Mouse (Mus musculus) lung, embryonic 15.5 days (tissue): ENCODE data around the gene Gtf2b. TPM values are rescaled to one million over a fixed set of nuclear protein-coding genes. Genes with fewer than 3 reads are reported as not detected.

Source experiments
- ATAC-seq: fragments of 200-750 bp; cut with Nextera tagmentation; 2 replicates; pipeline ENCODE4 v1.8.0; 2017; ENCODE audit warnings: moderate number of reproducible peaks, borderline replicate concordance; ENCODE audit not compliant: low FRiP score, low TSS enrichment; ENCODE audit errors: extremely low read depth
- H3K27ac ChIP-seq: fragments of 300-500 bp; sonication (generic); 2 replicates; pipeline ENCODE4 v1.5.1; 2015; ENCODE audit warnings: moderate library complexity, mild to moderate bottlenecking, inconsistent platforms
- H3K27me3 ChIP-seq: fragments of 300-500 bp; sonication (generic); 2 replicates; pipeline ENCODE4 v1.6.1; 2015; ENCODE audit warnings: inconsistent platforms
- H3K36me3 ChIP-seq: fragments of 300-500 bp; sonication (generic); 2 replicates; pipeline ENCODE4 v1.6.1; 2015; ENCODE audit warnings: inconsistent platforms
- H3K4me1 ChIP-seq: fragments of 300-500 bp; sonication (generic); 2 replicates; pipeline ENCODE4 v1.6.1; 2015; ENCODE audit warnings: inconsistent platforms
- H3K4me2 ChIP-seq: fragments of 300-500 bp; sonication (generic); 2 replicates; pipeline ENCODE4 v1.6.1; 2015; ENCODE audit warnings: inconsistent platforms, mild to moderate bottlenecking, moderate library complexity
- H3K4me3 ChIP-seq: fragments of 300-500 bp; sonication (generic); 2 replicates; pipeline ENCODE4 v1.5.1; 2015; ENCODE audit warnings: mild to moderate bottlenecking, inconsistent platforms
- H3K9ac ChIP-seq: fragments of 300-500 bp; sonication (generic); 2 replicates; pipeline ENCODE4 v1.6.1; 2015; ENCODE audit warnings: inconsistent platforms
- H3K9me3 ChIP-seq: fragments of 300-500 bp; sonication (generic); 2 replicates; pipeline ENCODE4 v1.6.1; 2016; ENCODE audit warnings: inconsistent platforms
- WGBS: fragments of 180-500 bp; shearing (Covaris S2); methylation state at CpG from one replicate; pipeline ENCODE4 v1.1.7; 2015; 5-methylcytosine and 5-hydroxymethylcytosine counted together
- polyA plus RNA-seq: library from polyadenylated mRNA; unstranded; fragments of >200 nt; fragmentation: Nextera tagmentation; extraction: Ambion mirVana; gene quantifications from 2 replicates; pipeline ENCODE4 v1.2.1, GENCODE M21; 2015

Gene Gtf2b
- polyA plus RNA-seq, 1 experiment from 2014 or later: 86.5 TPM

DNA sequence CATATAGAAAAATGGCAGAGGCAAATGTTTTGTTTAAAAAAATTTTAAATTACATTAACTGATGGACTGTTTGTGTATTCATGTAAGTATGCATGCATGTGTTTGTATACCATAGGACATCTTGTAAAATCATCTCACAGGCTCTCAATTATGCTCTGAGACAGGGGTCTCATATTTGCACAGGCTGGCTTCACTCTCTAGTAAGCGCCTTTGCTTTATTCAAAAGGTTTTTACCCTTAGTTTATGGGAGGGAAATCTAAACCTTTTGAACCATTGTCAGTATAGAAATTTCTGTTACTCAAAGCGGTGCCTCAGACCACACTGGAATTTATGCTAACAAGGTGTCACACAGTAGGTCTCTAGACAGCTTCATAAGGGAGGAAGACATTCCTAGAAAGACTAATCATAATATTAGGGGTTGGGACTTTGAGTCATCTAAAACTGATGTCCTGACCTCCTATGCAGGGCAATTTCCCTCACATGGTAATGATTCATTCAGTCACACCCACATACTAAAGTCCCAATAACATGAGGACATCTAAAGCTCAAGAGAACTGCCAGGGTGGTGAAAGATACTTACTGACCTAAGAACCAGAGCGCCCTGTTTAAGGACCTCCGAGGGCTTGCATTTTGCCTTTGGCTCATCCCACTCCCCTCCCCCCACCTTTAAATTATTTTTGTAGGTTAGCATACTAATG, 61.8 kb downstream of the Gtf2b start:
- no peak for ATAC-seq
- peaks cover 25% of the 10 kb centered on the region for H3K36me3 ChIP-seq
- 85% methylated on average over 4 of the region's 4 CpGs for whole genome bisulfite sequencing

DNA sequence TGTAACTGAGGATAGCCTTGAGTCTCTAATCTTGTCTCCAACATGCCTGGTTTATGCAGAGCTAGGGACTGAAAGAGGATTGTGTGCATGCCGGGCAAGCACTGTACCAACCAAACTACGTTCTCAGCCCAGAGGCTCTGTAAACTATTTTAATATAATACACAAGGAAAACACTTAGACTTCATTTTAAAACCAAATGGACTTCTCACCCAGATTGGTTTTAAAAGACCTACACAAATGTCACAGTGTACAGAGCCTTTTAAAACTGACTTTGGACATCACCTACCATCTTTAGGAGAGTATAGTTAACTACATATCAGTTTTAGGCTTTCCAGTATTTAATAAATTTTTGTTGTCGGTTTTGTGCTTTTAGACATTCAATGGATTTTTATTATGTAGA, 68.1 kb downstream of the Gtf2b start:
- H3K4me1 ChIP-seq: no peaks in the 10 kb centered on the region
- no peak for ATAC-seq
- no peak overlapping the region for H3K9ac ChIP-seq
- H3K4me2 ChIP-seq: no peak overlapping the region
- no peak overlapping the region for H3K27ac ChIP-seq
- H3K9me3 ChIP-seq: no peaks in the 10 kb centered on the region
- no peaks in the 10 kb centered on the region for H3K27me3 ChIP-seq
- no peak overlapping the region for H3K4me3 ChIP-seq
- 94% methylated on average over 3 of the region's 3 CpGs for WGBS
- H3K36me3 ChIP-seq: peaks cover 19% of the 10 kb centered on the region

More for the DNA sequence above, 61.8 kb downstream of the Gtf2b start:
- no peak overlapping the region for H3K4me3 ChIP-seq
- H3K27ac ChIP-seq: no peak overlapping the region
- no peak overlapping the region for H3K9ac ChIP-seq
- no peaks in the 10 kb centered on the region for H3K9me3 ChIP-seq
- no peaks in the 10 kb centered on the region for H3K4me1 ChIP-seq
- H3K4me2 ChIP-seq: no peak overlapping the region
- no peaks in the 10 kb centered on the region for H3K27me3 ChIP-seq

Other genes starting within 250 kb of the Gtf2b start
- 5.1 and 6.8 TPM in 2 replicates for gene Gbp7, start 234.7 kb upstream of the Gtf2b start, polyA plus RNA-seq
- 2.1 and 2.5 TPM in 2 replicates for gene Gbp3, start 205.0 kb upstream of the Gtf2b start, polyA plus RNA-seq
- gene Gbp2b, start 170.2 kb upstream of the Gtf2b start, polyA plus RNA-seq: not detected in 2 replicates
- gene Gbp2, start 144.4 kb upstream of the Gtf2b start, polyA plus RNA-seq: 2.4 and 3.5 TPM in 2 replicates
- gene Kyat3, start 64.0 kb upstream of the Gtf2b start, polyA plus RNA-seq: 15.6 and 16.1 TPM in 2 replicates
- gene Pkn2, start 117.0 kb downstream of the Gtf2b start, polyA plus RNA-seq: 45.5 and 47.7 TPM in 2 replicates